Mouse (Mus musculus) forebrain, embryonic 13.5 days (tissue): Measurements from ENCODE around the gene Dek. TPM values are rescaled to one million over a fixed set of nuclear protein-coding genes. Genes with fewer than 3 reads are reported as not detected.

ENCODE experiments used
- ATAC-seq: fragments of 200-750 bp; cut with Nextera tagmentation; 2 replicates; pipeline ENCODE4 v1.8.0; 2017
- H3K27ac ChIP-seq: fragments of 300-500 bp; sonication (generic); 2 replicates; pipeline ENCODE4 v1.5.1; 2015; ENCODE audit warnings: inconsistent platforms, mild to moderate bottlenecking, moderate library complexity
- H3K27me3 ChIP-seq: fragments of 300-500 bp; sonication (generic); 2 replicates; pipeline ENCODE4 v1.6.1; 2015; ENCODE audit warnings: mild to moderate bottlenecking, inconsistent platforms
- H3K36me3 ChIP-seq: fragments of 300-500 bp; sonication (generic); 2 replicates; pipeline ENCODE4 v1.6.1; 2015; ENCODE audit warnings: mild to moderate bottlenecking, inconsistent platforms; ENCODE audit not compliant: poor library complexity, severe bottlenecking
- H3K4me1 ChIP-seq: fragments of 300-500 bp; sonication (generic); 2 replicates; pipeline ENCODE4 v1.6.1; 2015; ENCODE audit warnings: inconsistent platforms
- H3K4me2 ChIP-seq: fragments of 300-500 bp; sonication (generic); 2 replicates; pipeline ENCODE4 v1.6.1; 2015; ENCODE audit warnings: inconsistent platforms, mild to moderate bottlenecking, moderate library complexity
- H3K4me3 ChIP-seq: fragments of 300-500 bp; sonication (generic); 2 replicates; pipeline ENCODE4 v1.5.1; 2015; ENCODE audit warnings: mild to moderate bottlenecking, inconsistent platforms
- H3K9ac ChIP-seq: fragments of 300-500 bp; sonication (generic); 2 replicates; pipeline ENCODE4 v1.6.1; 2015; ENCODE audit warnings: mild to moderate bottlenecking, inconsistent platforms
- H3K9me3 ChIP-seq: fragments of 300-500 bp; sonication (generic); replicated peaks from 2 replicates; pipeline ENCODE4 v1.6.1; 2016; ENCODE audit warnings: inconsistent platforms
- WGBS: fragments of 180-500 bp; shearing (Covaris S2); methylation state at CpG from one replicate; pipeline ENCODE4 v1.1.7; 2015; 5-methylcytosine and 5-hydroxymethylcytosine counted together
- polyA plus RNA-seq: library from polyadenylated mRNA; unstranded; fragments of >200 nt; fragmentation: Nextera tagmentation; extraction: Ambion mirVana; gene quantifications from 2 replicates; pipeline ENCODE4 v1.2.1, GENCODE M21; 2015

Gene Dek
- polyA plus RNA-seq, 1 experiment from 2014 or later: 341 TPM

GRCm38 (mm10) chr13:47106580-47106888 is 533 bp upstream of the Dek start:
- peak overlapping the region; percentile 98 for H3K4me3 ChIP-seq
- peak overlapping the region; percentile 100 for H3K27ac ChIP-seq
- no peaks in the 10 kb centered on the region for H3K27me3 ChIP-seq
- H3K4me1 ChIP-seq: peaks cover 29% of the 10 kb centered on the region
- peaks cover under 1% of the 10 kb centered on the region; the same call in 1 of the 2 replicates for H3K36me3 ChIP-seq
- H3K9ac ChIP-seq: peak overlapping the region; percentile 98
- peak; percentile 41 for ATAC-seq
- no peaks in the 10 kb centered on the region for H3K9me3 ChIP-seq
- H3K4me2 ChIP-seq: peak overlapping the region; percentile 77
- WGBS: under 1% methylated on average over 20 of the region's 20 CpGs

GRCm38 (mm10) chr13:47104856-47105541 is 1.0 kb downstream of the Dek start:
- WGBS: under 1% methylated on average over 25 of the region's 25 CpGs
- H3K9me3 ChIP-seq: no peaks in the 10 kb centered on the region
- H3K27ac ChIP-seq: peak overlapping the region; percentile 100
- H3K36me3 ChIP-seq: peaks cover 11% of the 10 kb centered on the region
- peaks cover 29% of the 10 kb centered on the region for H3K4me1 ChIP-seq
- H3K4me3 ChIP-seq: peak overlapping the region; percentile 98
- no peak for ATAC-seq
- peak overlapping the region; percentile 77 for H3K4me2 ChIP-seq
- H3K9ac ChIP-seq: peak overlapping the region; percentile 98
- no peaks in the 10 kb centered on the region for H3K27me3 ChIP-seq

- peak overlapping the region; percentile 98 for H3K9ac ChIP-seq
- H3K27me3 ChIP-seq: no peaks in the 10 kb centered on the region
- H3K9me3 ChIP-seq: no peaks in the 10 kb centered on the region
- no peak for ATAC-seq
- H3K4me3 ChIP-seq: peak overlapping the region; percentile 98
- 11% methylated on average over 2 of the region's 2 CpGs for WGBS
- peaks cover 29% of the 10 kb centered on the region for H3K4me1 ChIP-seq
- no peak overlapping the region for H3K27ac ChIP-seq
- peak overlapping the region; percentile 77 for H3K4me2 ChIP-seq
- peaks cover 17% of the 10 kb centered on the region for H3K36me3 ChIP-seq
These were observed 1.9 kb downstream of the Dek start for GRCm38 (mm10) chr13:47104146-47104545.

GRCm38 (mm10) chr13:47100587-47100986 is 5.4 kb downstream of the Dek start:
- no peaks in the 10 kb centered on the region for H3K27me3 ChIP-seq
- peaks cover 43% of the 10 kb centered on the region for H3K36me3 ChIP-seq
- H3K27ac ChIP-seq: no peak overlapping the region
- no peak overlapping the region for H3K9ac ChIP-seq
- no peak overlapping the region for H3K4me3 ChIP-seq
- no peak for ATAC-seq
- H3K4me2 ChIP-seq: no peak overlapping the region
- no peaks in the 10 kb centered on the region for H3K9me3 ChIP-seq
- WGBS: 87% methylated on average over 2 of the region's 2 CpGs
- H3K4me1 ChIP-seq: peaks cover 21% of the 10 kb centered on the region

- Histone ChIP-seq H3K9ac (no peak overlapping the region), H3K4me3 (no peak overlapping the region), H3K36me3 (peaks cover 57% of the 10 kb centered on the region), H3K27me3 (no peaks in the 10 kb centered on the region), H3K4me1 (peaks cover 15% of the 10 kb centered on the region), H3K9me3 (no peaks in the 10 kb centered on the region), H3K4me2 (no peak overlapping the region), H3K27ac (no peak overlapping the region)
- 82% methylated on average over 7 of the region's 7 CpGs for WGBS
- ATAC-seq: no peak
These were observed 6.7 kb downstream of the Dek start for GRCm38 (mm10) chr13:47099265-47099664.

- WGBS: 87% methylated on average over 2 of the region's 2 CpGs
- no peak overlapping the region for H3K4me3 ChIP-seq
- H3K27me3 ChIP-seq: no peaks in the 10 kb centered on the region
- no peak for ATAC-seq
- H3K9me3 ChIP-seq: no peaks in the 10 kb centered on the region
- no peaks in the 10 kb centered on the region for H3K4me1 ChIP-seq
- peaks cover 73% of the 10 kb centered on the region for H3K36me3 ChIP-seq
- H3K4me2 ChIP-seq: no peak overlapping the region
- no peak overlapping the region for H3K27ac ChIP-seq
- no peak overlapping the region for H3K9ac ChIP-seq
These were observed 9.4 kb downstream of the Dek start for GRCm38 (mm10) chr13:47096591-47096990.

GRCm38 (mm10) chr13:47093791-47094190 is 12.2 kb downstream of the Dek start:
- H3K9ac ChIP-seq: no peak overlapping the region
- H3K4me3 ChIP-seq: no peak overlapping the region
- ATAC-seq: no peak
- WGBS: 92% methylated on average over 2 of the region's 2 CpGs
- no peaks in the 10 kb centered on the region for H3K27me3 ChIP-seq
- no peak overlapping the region for H3K27ac ChIP-seq
- H3K9me3 ChIP-seq: no peaks in the 10 kb centered on the region
- H3K4me2 ChIP-seq: no peak overlapping the region
- peaks cover 71% of the 10 kb centered on the region for H3K36me3 ChIP-seq
- H3K4me1 ChIP-seq: no peaks in the 10 kb centered on the region

GRCm38 (mm10) chr13:47089271-47089670 is 16.7 kb downstream of the Dek start:
- 87% methylated on average over 2 of the region's 2 CpGs for WGBS

GRCm38 (mm10) chr13:47088433-47088832 is 17.6 kb downstream of the Dek start:
- WGBS: 97% methylated on average over 1 of the region's 1 CpGs
- H3K9ac ChIP-seq: no peak overlapping the region
- no peak overlapping the region for H3K27ac ChIP-seq
- ATAC-seq: no peak
- H3K4me2 ChIP-seq: no peak overlapping the region
- H3K36me3 ChIP-seq: peaks cover 58% of the 10 kb centered on the region
- no peaks in the 10 kb centered on the region for H3K4me1 ChIP-seq
- H3K9me3 ChIP-seq: no peaks in the 10 kb centered on the region
- no peak overlapping the region for H3K4me3 ChIP-seq
- no peaks in the 10 kb centered on the region for H3K27me3 ChIP-seq

More at GRCm38 (mm10) chr13:47089271-47089670, 16.7 kb downstream of the Dek start:
- Histone ChIP-seq H3K36me3 (peaks cover 64% of the 10 kb centered on the region), H3K4me1 (no peaks in the 10 kb centered on the region), H3K4me2 (no peak overlapping the region), H3K9me3 (no peaks in the 10 kb centered on the region), H3K27me3 (no peaks in the 10 kb centered on the region), H3K4me3 (no peak overlapping the region), H3K9ac (no peak overlapping the region), H3K27ac (no peak overlapping the region)
- no peak for ATAC-seq

- Histone ChIP-seq H3K4me2 (no peak overlapping the region), H3K27ac (no peak overlapping the region), H3K4me3 (no peak overlapping the region), H3K27me3 (no peaks in the 10 kb centered on the region), H3K4me1 (no peaks in the 10 kb centered on the region), H3K9ac (no peak overlapping the region), H3K36me3 (peaks cover 83% of the 10 kb centered on the region), H3K9me3 (no peaks in the 10 kb centered on the region)
- 88% methylated on average over 4 of the region's 4 CpGs for WGBS
- ATAC-seq: no peak
These were observed 25.0 kb downstream of the Dek start for GRCm38 (mm10) chr13:47080905-47081505.

- Histone ChIP-seq H3K36me3 (peaks cover 94% of the 10 kb centered on the region), H3K4me1 (no peaks in the 10 kb centered on the region), H3K9me3 (no peaks in the 10 kb centered on the region), H3K27ac (no peak overlapping the region), H3K9ac (no peak overlapping the region), H3K4me2 (no peak overlapping the region), H3K27me3 (no peaks in the 10 kb centered on the region), H3K4me3 (no peak overlapping the region)
- ATAC-seq: no peak
- 77% methylated on average over 5 of the region's 5 CpGs for WGBS
These were observed 27.2 kb downstream of the Dek start for GRCm38 (mm10) chr13:47078799-47079198.

GRCm38 (mm10) chr13:47077367-47077766 is 28.6 kb downstream of the Dek start:
- H3K36me3 ChIP-seq: peaks cover 97% of the 10 kb centered on the region
- no peaks in the 10 kb centered on the region for H3K9me3 ChIP-seq
- no peak for ATAC-seq
- no peaks in the 10 kb centered on the region for H3K4me1 ChIP-seq
- H3K4me2 ChIP-seq: no peak overlapping the region
- no peak overlapping the region for H3K27ac ChIP-seq
- no peak overlapping the region for H3K9ac ChIP-seq
- H3K27me3 ChIP-seq: no peaks in the 10 kb centered on the region
- H3K4me3 ChIP-seq: no peak overlapping the region

- Histone ChIP-seq H3K4me3 (no peak overlapping the region), H3K27ac (no peak overlapping the region), H3K36me3 (peaks cover 94% of the 10 kb centered on the region), H3K9me3 (no peaks in the 10 kb centered on the region), H3K4me1 (no peaks in the 10 kb centered on the region), H3K27me3 (no peaks in the 10 kb centered on the region), H3K4me2 (no peak overlapping the region), H3K9ac (no peak overlapping the region)
- 89% methylated on average over 5 of the region's 5 CpGs for WGBS
- no peak for ATAC-seq
These were observed 29.8 kb downstream of the Dek start for GRCm38 (mm10) chr13:47076156-47076555.
